Mouse (Mus musculus) CD4-positive, CD25-positive, alpha-beta regulatory T cell, adult 2 months (primary cell): ENCODE measurements at regions not wholly inside any gene's neighbourhood (a gene's known extent, or its start where the extent isn't known, plus 50 kb on each side); places are given as distances from the start of the nearest gene placed in this dataset.
A peak's percentile ranks its signal among the peaks of the same experiment; 100 is the strongest.

Source experiments
- DNase-seq: peaks from one replicate; pipeline ENCODE4 v3.0.0-alpha.2; 2012; ENCODE audit warnings: low read depth, low spot score

GRCm38 (mm10) chr15:36855550-36856131 lies 151.9 kb downstream of the Zfp706 start:
- DNase-seq: peak; percentile 69

GRCm38 (mm10) chr15:36854900-36855321 lies 152.7 kb downstream of the Zfp706 start:
- no peak for DNase-seq

GRCm38 (mm10) chr15:36852229-36852821 lies 155.2 kb downstream of the Zfp706 start:
- no peak for DNase-seq

- DNase-seq: no peak
These were observed 159.3 kb downstream of the Zfp706 start for GRCm38 (mm10) chr15:36848238-36848637.

- no peak for DNase-seq
These were observed 160.8 kb downstream of the Zfp706 start for GRCm38 (mm10) chr15:36846806-36847205.
